Mouse (Mus musculus): ENCODE measurements around the gene Sf1. TPM values are rescaled to one million over a fixed set of nuclear protein-coding genes. Genes with fewer than 3 reads are reported as not detected.

The Sf1 gene
- 223 and 269 TPM in 2 replicates for polyA plus RNA-seq (2012; rRNA removed)

DNA sequence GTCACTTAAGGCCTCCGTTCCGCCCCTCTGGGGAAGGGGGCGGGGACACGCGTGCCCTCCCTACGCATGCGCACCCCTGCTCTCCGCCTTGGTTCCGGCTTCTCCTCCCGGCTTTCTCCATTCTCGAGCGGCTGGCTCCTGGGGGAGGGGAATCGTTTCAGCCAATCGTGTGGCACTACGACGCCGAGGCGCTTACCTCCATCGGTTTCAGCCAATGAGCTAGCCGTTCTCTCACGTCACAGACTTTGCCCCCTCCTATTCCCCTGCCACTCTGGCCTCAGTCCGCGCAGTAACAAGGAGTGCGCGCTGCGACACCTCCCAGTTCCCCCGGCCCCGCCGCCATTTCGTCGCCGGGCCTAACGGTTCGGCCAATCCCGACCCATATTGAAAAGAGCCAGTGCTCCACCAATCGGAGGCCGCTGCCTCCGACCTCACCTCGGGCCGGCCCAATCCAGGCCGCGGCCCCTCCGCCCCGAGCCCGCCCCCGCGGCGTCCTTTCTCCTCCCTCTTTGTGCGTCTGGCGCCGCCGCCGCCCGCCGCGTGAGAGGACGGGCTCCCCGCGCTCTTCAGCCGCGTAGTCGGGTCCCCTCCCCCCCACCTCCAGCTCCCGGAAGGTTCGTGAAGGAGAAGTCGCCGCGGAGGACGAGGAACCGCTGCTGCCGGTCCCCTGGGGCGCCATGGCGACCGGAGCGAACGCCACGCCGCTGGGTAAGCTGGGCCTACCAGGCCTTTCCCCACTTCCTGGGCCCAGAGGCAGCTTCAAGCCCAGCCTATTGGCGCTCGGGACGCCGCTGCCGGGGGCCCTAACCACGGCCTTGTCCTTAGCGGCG, at the start of gene Sf1:
TSS of gene Sf1 (plus strand) at position 280 of the 830 bp plus-strand sequence.

DNA sequence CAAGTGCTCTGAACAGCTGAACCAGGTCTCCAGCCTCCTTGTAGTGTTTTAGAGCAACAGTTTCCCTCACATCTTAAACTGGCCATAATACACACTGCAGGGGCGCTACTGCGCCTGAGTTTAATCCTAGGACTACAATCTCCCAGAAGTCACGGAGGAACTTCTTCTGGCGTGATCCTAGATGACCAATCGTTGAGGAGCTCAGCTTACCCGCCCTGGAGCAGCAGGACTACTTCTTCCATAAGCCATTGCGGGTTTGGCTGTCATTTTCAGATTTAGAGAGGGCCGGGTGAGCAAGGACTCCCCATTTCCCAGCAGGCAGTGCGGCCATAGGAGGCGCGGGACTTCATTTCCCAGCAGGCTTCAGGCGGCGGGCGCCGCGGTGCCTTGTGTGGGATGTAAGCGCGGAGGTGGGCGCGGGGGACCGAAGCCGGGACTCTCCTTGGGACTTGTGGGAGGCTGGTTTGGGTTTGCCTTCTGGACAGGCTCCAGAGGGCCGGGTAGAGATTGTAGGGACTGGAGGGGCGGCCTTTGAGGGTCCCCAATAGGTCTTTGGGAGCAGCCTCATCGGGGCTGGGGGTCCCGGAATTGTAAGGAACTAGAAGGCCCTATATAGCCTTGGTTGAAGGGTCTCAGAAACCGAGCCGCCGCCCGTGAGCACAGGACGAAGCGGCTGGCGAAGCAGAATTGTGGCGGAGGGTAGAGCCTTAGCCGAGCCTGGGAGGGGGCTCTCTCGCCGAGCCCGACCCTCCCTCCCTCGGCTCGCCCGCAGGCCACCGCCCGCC, 28.6 kb upstream of the Sf1 start, which contains the start of gene Men1:
TSS of gene Men1 (plus strand) at position 307 of the 785 bp plus-strand sequence.

DNA sequence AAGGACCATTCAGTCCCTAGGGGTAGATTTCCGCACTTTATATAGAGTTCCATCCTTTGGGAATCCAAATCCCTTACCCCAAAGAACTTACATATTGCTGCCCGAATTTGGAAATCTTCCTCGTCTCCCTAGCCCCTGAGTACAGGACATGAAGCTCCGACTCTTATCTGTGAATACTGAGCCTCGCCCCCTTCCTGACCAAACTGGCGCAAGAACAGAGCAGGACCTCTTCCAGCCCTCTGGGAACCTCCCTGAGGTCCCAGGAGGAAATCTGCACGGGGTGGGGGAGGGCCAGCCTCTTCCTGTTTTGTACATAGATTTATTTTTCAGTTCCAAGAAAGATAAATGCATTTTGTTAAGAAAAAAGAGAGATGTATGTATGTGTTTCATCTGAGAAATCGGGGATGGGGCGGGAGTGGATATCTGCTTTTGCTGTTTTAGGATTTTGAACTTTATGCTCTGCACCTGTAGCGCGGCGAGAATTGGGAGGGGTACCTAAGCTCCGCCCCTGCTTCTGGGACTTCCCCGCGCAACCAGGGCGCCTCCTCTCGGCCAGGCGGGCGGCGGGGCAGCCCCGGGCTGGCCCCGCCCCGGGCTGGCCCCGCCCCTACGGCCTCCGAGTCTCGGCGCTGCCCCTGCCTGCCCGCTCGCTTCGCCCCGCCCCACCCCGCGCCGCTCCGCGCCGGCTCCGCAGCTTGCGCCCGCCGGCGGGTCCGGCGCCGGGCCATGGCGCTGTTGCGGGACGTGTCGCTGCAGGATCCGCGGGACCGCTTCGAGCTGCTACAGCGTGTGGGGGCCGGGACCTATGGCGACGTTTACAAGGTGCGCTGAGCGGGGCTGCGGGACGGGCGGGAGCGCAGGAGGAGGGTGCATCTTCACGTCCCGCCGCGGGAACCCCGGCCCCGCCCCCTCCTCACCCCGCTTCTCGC, 22.7 kb upstream of the Sf1 start, which contains the start of gene Map4k2:
TSS of gene Map4k2 (plus strand) at position 612 of the 929 bp plus-strand sequence.

DNA sequence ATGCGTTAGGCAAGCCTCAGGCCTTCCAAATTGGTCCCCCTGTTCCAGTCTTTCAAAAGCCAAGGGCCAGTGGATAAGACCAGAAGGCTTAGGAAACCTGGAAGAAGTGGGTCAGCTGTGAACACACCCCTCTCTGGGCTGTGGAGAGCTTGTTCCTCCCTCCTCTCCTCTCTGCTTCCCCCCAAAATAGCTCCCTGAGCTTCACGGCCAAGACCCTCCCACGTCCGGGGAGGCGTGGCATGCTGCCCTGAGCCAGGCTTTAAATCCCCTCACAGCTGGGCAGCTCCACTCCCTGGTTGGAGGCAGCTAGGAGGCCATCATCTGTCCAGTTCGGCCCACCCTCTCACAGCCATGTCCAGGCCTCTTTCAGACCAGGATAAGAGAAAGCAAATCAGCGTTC, 20.6 kb downstream of the Sf1 start, which contains the start of gene Pygm:
TSS of gene Pygm (plus strand) at position 272 of the 400 bp plus-strand sequence.

DNA sequence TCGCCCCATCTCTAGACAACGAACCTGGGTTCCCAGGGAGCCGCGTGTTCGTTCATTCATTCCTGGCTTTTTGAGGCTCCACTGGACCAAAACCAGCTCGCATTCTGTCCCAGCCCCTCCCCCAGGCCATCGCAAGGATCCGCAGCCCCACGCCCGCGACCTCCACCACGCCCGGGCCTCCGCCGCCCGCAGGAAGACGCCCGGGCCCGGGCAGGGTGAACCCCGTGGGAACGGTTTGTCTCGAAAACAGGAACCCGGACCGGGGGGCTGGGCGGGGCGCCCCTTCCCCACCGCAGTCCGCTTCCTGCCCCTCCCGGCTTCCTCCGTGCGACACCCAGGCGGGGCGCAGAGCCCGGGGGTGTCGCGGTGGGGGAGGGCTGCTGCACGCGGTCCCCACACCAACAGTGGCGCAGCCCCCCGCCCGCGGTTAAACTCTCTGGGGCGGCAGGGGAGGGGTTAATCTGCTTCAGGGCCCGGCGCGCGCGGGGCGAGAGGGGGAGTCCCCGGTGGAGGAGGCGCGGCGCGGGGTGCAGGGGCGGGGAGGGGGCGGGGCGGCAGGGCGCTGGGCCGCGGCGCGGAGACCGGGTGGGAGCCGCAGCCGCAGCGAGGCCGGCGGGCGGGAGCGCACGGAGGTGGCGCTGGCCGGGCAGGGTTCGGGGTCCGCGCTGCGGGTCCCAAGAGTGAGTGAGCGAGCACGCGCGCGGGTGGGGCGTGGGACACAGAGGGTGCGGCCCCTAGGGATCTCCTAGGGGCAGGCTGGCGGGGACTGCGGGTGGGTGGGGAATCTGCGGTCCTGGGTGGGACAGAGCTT, 36.0 kb downstream of the Sf1 start, which contains the start of gene Rasgrp2:
TSS of gene Rasgrp2 (plus strand) at position 56 of the 811 bp plus-strand sequence.

DNA sequence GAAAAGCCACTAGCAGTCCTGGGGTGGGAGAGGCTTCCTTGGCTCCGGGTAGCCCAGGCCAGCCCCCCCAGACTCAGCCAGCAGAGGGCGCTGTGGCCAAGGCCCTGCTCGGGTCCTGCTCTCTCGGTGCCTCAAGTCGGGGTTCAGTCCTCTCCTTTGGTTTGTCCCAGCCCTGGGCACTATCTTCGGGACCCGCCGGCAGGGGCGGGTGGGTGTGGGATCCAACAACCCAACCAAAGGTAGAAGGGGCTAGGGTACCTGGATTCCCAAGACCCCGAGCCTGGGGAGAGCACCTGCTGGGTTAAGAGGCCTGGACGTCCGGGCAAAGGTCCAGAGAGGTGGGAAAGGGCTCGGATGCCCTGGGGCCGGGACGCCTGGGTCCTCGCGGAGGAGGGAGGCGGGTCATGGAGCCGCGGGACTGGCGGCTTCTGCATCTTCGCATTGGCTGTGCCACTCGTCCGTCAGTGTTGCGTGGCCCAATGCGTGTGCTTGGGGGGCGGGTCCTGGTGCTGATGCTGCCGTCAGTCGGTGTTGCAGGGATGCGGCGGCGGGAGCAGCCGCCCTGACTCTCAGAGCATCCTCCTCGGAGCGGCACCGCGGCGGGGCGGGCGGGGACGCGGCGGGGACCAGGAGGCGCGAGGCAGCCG, 54.9 kb downstream of the Sf1 start, which contains the start of gene Nrxn2:
TSS of gene Nrxn2 (plus strand) at position 499 of the 647 bp plus-strand sequence.

Other genes with a start within 250 kb of the Sf1 start
- gene Sac3d1, start 245.0 kb upstream of the Sf1 start, polyA plus RNA-seq (2012; rRNA removed): 41.9 and 69.7 TPM in 2 replicates
- 27.4 and 36.9 TPM in 2 replicates for gene Snx15, start 235.4 kb upstream of the Sf1 start, polyA plus RNA-seq (2012; rRNA removed)
- gene Batf2, start 222.7 kb upstream of the Sf1 start, polyA plus RNA-seq (2012; rRNA removed): not detected in 2 replicates
- 55.9 and 75.4 TPM in 2 replicates for gene Arl2, start 222.1 kb upstream of the Sf1 start, polyA plus RNA-seq (2012; rRNA removed)
- gene Majin, start 179.3 kb upstream of the Sf1 start, polyA plus RNA-seq (2012; rRNA removed): not detected in 2 replicates
- 0.16 and 1.1 TPM in 2 replicates for gene Gpha2, start 137.3 kb upstream of the Sf1 start, polyA plus RNA-seq (2012; rRNA removed)
- 35.9 and 56.4 TPM in 2 replicates for gene Ppp2r5b, start 127.8 kb upstream of the Sf1 start, polyA plus RNA-seq (2012; rRNA removed)
- 11.8 and 15.7 TPM in 2 replicates for gene Atg2a, start 122.0 kb upstream of the Sf1 start, polyA plus RNA-seq (2012; rRNA removed)
- gene Ehd1, start 87.0 kb upstream of the Sf1 start, polyA plus RNA-seq (2012; rRNA removed): 143 and 275 TPM in 2 replicates
- gene Cdc42bpg, start 57.2 kb upstream of the Sf1 start, polyA plus RNA-seq (2012; rRNA removed): 6.8 and 8.0 TPM in 2 replicates
- 84.2 and 116 TPM in 2 replicates for gene Men1, start 28.7 kb upstream of the Sf1 start, polyA plus RNA-seq (2012; rRNA removed)
- 52.5 and 65.3 TPM in 2 replicates for gene Map4k2, start 22.6 kb upstream of the Sf1 start, polyA plus RNA-seq (2012; rRNA removed)
- 6.3 and 8.2 TPM in 2 replicates for gene Pygm, start 20.7 kb downstream of the Sf1 start, polyA plus RNA-seq (2012; rRNA removed)
- 24.6 and 28.9 TPM in 2 replicates for gene Rasgrp2, start 35.6 kb downstream of the Sf1 start, polyA plus RNA-seq (2012; rRNA removed)
- 33.9 and 37.2 TPM in 2 replicates for gene Nrxn2, start 55.0 kb downstream of the Sf1 start, polyA plus RNA-seq (2012; rRNA removed)
- gene Slc22a12, start 179.3 kb downstream of the Sf1 start, polyA plus RNA-seq (2012; rRNA removed): 0.05 TPM in 1 of 2 replicates, not detected in the other

All from central nervous system, embryonic 11.5 days (tissue).